8 mouse cellular contexts compared by ENCODE assay signal in genomic region chr17:71311340-71312171, GRCm38 (mm10). TPM values are rescaled to one million over a fixed set of nuclear protein-coding genes. Genes with fewer than 3 reads are reported as not detected.
DNase-seq lines count a peak whose midpoint lies in the region; ATAC-seq and TF ChIP-seq lines count a peak whose summit lies in the region.

TSS of gene Emilin2 (minus strand) at chr17:71311978.

- 14% methylated on average over 20 of the region's 20 CpGs for WGBS in kidney, adult 2 months
- 7% methylated on average over 20 of the region's 20 CpGs for WGBS in intestine, embryonic 14.5 days
- WGBS in macrophage (ENCODE audit: missing documents): 19% methylated on average over 20 of the region's 20 CpGs
- 12% methylated on average over 20 of the region's 20 CpGs for WGBS in spleen, adult 2 months

- TF ChIP-seq POLR2A in kidney, adult 2 months (IDR thresholded peaks at IDR 0.05; ENCODE audit: low read depth, low read length): no peak
- TF ChIP-seq POLR2A in spleen, adult 2 months (IDR thresholded peaks at IDR 0.05; ENCODE audit: low read depth, low read length): no peak

- H3K27me3 ChIP-seq in kidney, adult 2 months (replicated peaks; ENCODE audit: control insufficient read depth, insufficient read depth, low read length): peaks cover 7% of the 10 kb centered on the region; the same call in 1 of the 2 replicates
- H3K27me3 ChIP-seq in intestine, embryonic 14.5 days (replicated peaks; ENCODE audit: control insufficient read depth, insufficient read depth, low read length): peaks cover 42% of the 10 kb centered on the region
- H3K27me3 ChIP-seq in spleen, adult 2 months (ENCODE audit: control insufficient read depth, insufficient read depth, low read length): peaks cover 13% of the 10 kb centered on the region

- H3K4me3 ChIP-seq in kidney, adult 2 months (ENCODE audit: insufficient read depth, low read depth, low read length): peak within 1 kb of the TSS; percentile 41; the same call in 1 of the 2 replicates
- H3K4me3 ChIP-seq in brown adipose tissue, adult 24 weeks (ENCODE audit: insufficient read depth, low read depth, low read length): peak within 1 kb of the TSS; percentile 57
- H3K4me3 ChIP-seq in intestine, embryonic 14.5 days (ENCODE audit: low read depth, low read length): peak within 1 kb of the TSS; percentile 57
- H3K4me3 ChIP-seq in macrophage (ENCODE audit: inconsistent target): peak within 1 kb of the TSS; percentile 43
- peak within 1 kb of the TSS; percentile 43 for H3K4me3 ChIP-seq in spleen, adult 2 months (ENCODE audit: extremely low read depth, insufficient read depth, insufficient read length)

- no peaks in the 10 kb centered on the region for H3K36me3 ChIP-seq in kidney, adult 2 months (ENCODE audit: control insufficient read depth, insufficient read depth, low read length)
- no peaks in the 10 kb centered on the region for H3K36me3 ChIP-seq in intestine, embryonic 14.5 days (ENCODE audit: control insufficient read depth, insufficient read depth, low read length)
- H3K36me3 ChIP-seq in macrophage (ENCODE audit: inconsistent target): no peaks in the 10 kb centered on the region
- no peaks in the 10 kb centered on the region for H3K36me3 ChIP-seq in spleen, adult 2 months (ENCODE audit: control insufficient read depth, insufficient read depth, low read length)

- peaks cover 40% of the 10 kb centered on the region for H3K79me2 ChIP-seq in macrophage (ENCODE audit: inconsistent target)

- DNase-seq in kidney, adult 2 months: peak; percentile 26
- no peak for DNase-seq in kidney, adult 11 months
- DNase-seq in gastrocnemius, postnatal 10 days: peak; percentile 43
- peak; percentile 58 for DNase-seq in intestine, embryonic 14.5 days (ENCODE audit: low spot score)
- peak in 1 of 2 experiments; percentile 19 for DNase-seq in spleen, adult 2 months (ENCODE audit: low read depth in 1 of 2, low spot score in 2 of 2)
- DNase-seq in left cerebral cortex, postnatal 25 days (ENCODE audit: low spot score in 2 of 2): no peak

- no peaks in the 10 kb centered on the region for H3K9me3 ChIP-seq in intestine, embryonic 14.5 days (ENCODE audit: control insufficient read depth, low read length)

- peak within 1 kb of the TSS; percentile 35 for H3K9ac ChIP-seq in intestine, embryonic 14.5 days (ENCODE audit: low read length)

- H3K27ac ChIP-seq in kidney, adult 2 months (ENCODE audit: insufficient read depth, low read depth, low read length): no peak within 1 kb of the TSS
- no peak within 1 kb of the TSS for H3K27ac ChIP-seq in brown adipose tissue, adult 24 weeks (replicated peaks; ENCODE audit: low read depth, low read length)
- no peak within 1 kb of the TSS for H3K27ac ChIP-seq in intestine, embryonic 14.5 days (ENCODE audit: low read depth)
- peak within 1 kb of the TSS; percentile 54 for H3K27ac ChIP-seq in macrophage
- H3K27ac ChIP-seq in spleen, adult 2 months (ENCODE audit: insufficient read depth, low read length): no peak within 1 kb of the TSS

- no peaks in the 10 kb centered on the region for H3K4me1 ChIP-seq in kidney, adult 2 months (ENCODE audit: control insufficient read depth, insufficient read depth, low read length)
- peaks cover 2% of the 10 kb centered on the region; the same call in 1 of the 2 replicates for H3K4me1 ChIP-seq in brown adipose tissue, adult 24 weeks (ENCODE audit: control insufficient read depth, insufficient read depth, insufficient read length, low read length)
- H3K4me1 ChIP-seq in intestine, embryonic 14.5 days (replicated peaks; ENCODE audit: control insufficient read depth, insufficient read depth, low read length): peaks cover 3% of the 10 kb centered on the region; the same call in 1 of the 2 replicates
- no peaks in the 10 kb centered on the region for H3K4me1 ChIP-seq in spleen, adult 2 months (ENCODE audit: control insufficient read depth, insufficient read depth, insufficient read length)

- peak within 1 kb of the TSS; percentile 100 for H3K4me2 ChIP-seq in intestine, embryonic 14.5 days (ENCODE audit: low read length)

- intact Hi-C loops in left cerebral cortex, postnatal 25 days (cut with DNase I): no loop called here

- TF ChIP-seq CTCF in kidney, adult 2 months (conservative IDR thresholded peaks at IDR 0.05; ENCODE audit: insufficient read depth, insufficient read length, low read depth, low read length): peak; percentile 37; the same call in 1 of the 2 replicates
- TF ChIP-seq CTCF in spleen, adult 2 months (IDR thresholded peaks at IDR 0.05; ENCODE audit: extremely low read depth, insufficient read depth, insufficient read length, insufficient replicate concordance): peak; percentile 39; the same call in 1 of the 2 replicates

- ATAC-seq in intestine, embryonic 14.5 days (replicated peaks; ENCODE audit: low FRiP score, low TSS enrichment, low read depth): no peak; the same call in 1 of the 2 replicates

RNA-seq across cellular contexts. Expression of gene Emilin2, which starts in this region (rescaled TPM):
- polyA plus RNA-seq in kidney, adult 2 months (2012; rRNA removed): 2.6 and 2.7 TPM in 2 replicates
- 6.3 and 10.4 TPM in 2 replicates for polyA plus RNA-seq in brown adipose tissue, adult 24 weeks (2012; ENCODE audit: insufficient read depth, insufficient read length, missing spikeins)
- total RNA-seq in gastrocnemius, postnatal 10 days (2021): 10 to 100 TPM; 31.9 to 39.2 TPM
- 0.66 and 1.4 TPM in 2 replicates for polyA plus RNA-seq in intestine, embryonic 14.5 days (2014; fragmentation: Nextera tagmentation; extraction: Ambion mirVana)
- 100 to 1,000 TPM in 1 of 26 experiments, 10 to 100 TPM in 25; 14.5 to 104 (median 41.1) TPM for total RNA-seq in macrophage (2018; cell fraction: chromatin; rRNA removed)
- 10 to 100 TPM; 30.7 to 80.5 (median 44.7) TPM for total RNA-seq in macrophage (2018; cell fraction: cytosol; rRNA removed)
- 100 to 1,000 TPM in 13 of 26 experiments, 10 to 100 TPM in 13; 46.7 to 189 (median 99.7) TPM for total RNA-seq in macrophage (2018; cell fraction: nucleus; rRNA removed)
- 41.3 to 106 TPM (median 76.2 TPM) in 3 replicates for polyA plus RNA-seq in macrophage (2018)
- 20.0 and 30.0 TPM in 2 replicates for polyA plus RNA-seq in spleen, adult 2 months (2012; rRNA removed)
- 1 to 10 TPM; 1.9 to 2.5 TPM for total RNA-seq in left cerebral cortex, postnatal 25 days (2021)

Comparison
In these comparisons a context has a peak if more than half of its experiments do, and no peak if none do; other contexts are left out.
1. RNA of gene Emilin2 (total RNA-seq): 31.9 to 39.2 TPM in gastrocnemius, postnatal 10 days; 1.9 to 2.5 TPM in left cerebral cortex, postnatal 25 days; every median in the first group is over 4 times any median in the second.
2. DNase-seq: peak in kidney, adult 2 months (single experiment), gastrocnemius, postnatal 10 days (single experiment) and intestine, embryonic 14.5 days (single experiment); none in kidney, adult 11 months (single experiment) and left cerebral cortex, postnatal 25 days (0 of 2).
3. Peak in every context shown above with its lines, with median percentiles within 50 percentile points of each other: H3K4me3 ChIP-seq.